Mouse (Mus musculus) intestine, postnatal 0 days (tissue): Measurements from ENCODE around the gene Lrrc74a. TPM values are rescaled to one million over a fixed set of nuclear protein-coding genes. Genes with fewer than 3 reads are reported as not detected.

Source experiments
- ATAC-seq: fragments of 200-750 bp; cut with Nextera tagmentation; 2 replicates; pipeline ENCODE4 v1.8.0; 2017; ENCODE audit warnings: mild to moderate bottlenecking, moderate TSS enrichment, moderate library complexity
- H3K27ac ChIP-seq: fragments of 300-500 bp; sonication (generic); 2 replicates; pipeline ENCODE4 v1.5.1; 2014; ENCODE audit warnings: mild to moderate bottlenecking, low read depth, low read length, moderate library complexity
- H3K27me3 ChIP-seq: fragments of 300-500 bp; sonication (generic); replicated peaks from 2 replicates; pipeline ENCODE4 v1.6.1; 2014; ENCODE audit warnings: low read length, mixed read lengths; ENCODE audit not compliant: control insufficient read depth, insufficient read depth
- H3K36me3 ChIP-seq: fragments of 300-500 bp; sonication (generic); 2 replicates; pipeline ENCODE4 v1.6.1; 2014; ENCODE audit warnings: mild to moderate bottlenecking, moderate library complexity; ENCODE audit not compliant: control insufficient read depth, insufficient read depth
- H3K4me1 ChIP-seq: fragments of 300-500 bp; sonication (generic); replicated peaks from 2 replicates; pipeline ENCODE4 v1.6.1; 2014; ENCODE audit warnings: antibody characterized with exemption, low read length, mixed read lengths; ENCODE audit not compliant: control insufficient read depth, insufficient read depth
- H3K4me2 ChIP-seq: fragments of 300-500 bp; sonication (generic); replicated peaks from 2 replicates; pipeline ENCODE4 v1.6.1; 2014; ENCODE audit warnings: low read depth, mild to moderate bottlenecking, moderate library complexity
- H3K4me3 ChIP-seq: fragments of 300-500 bp; sonication (generic); 2 replicates; pipeline ENCODE4 v1.5.1; 2014; ENCODE audit warnings: low read depth, low read length
- H3K9ac ChIP-seq: fragments of 300-500 bp; sonication (generic); 2 replicates; pipeline ENCODE4 v1.6.1; 2014; ENCODE audit warnings: mild to moderate bottlenecking, low read depth, low read length
- H3K9me3 ChIP-seq: fragments of 300-500 bp; sonication (generic); 2 replicates; pipeline ENCODE4 v1.6.1; 2016; ENCODE audit warnings: mixed run types; ENCODE audit not compliant: control insufficient read depth
- CTCF ChIP-seq: sonication (generic); IDR thresholded peaks from 2 replicates; pipeline ENCODE4 v1.5.1; 2016; ENCODE audit warnings: low read depth, mild to moderate bottlenecking, control low read depth, antibody characterized with exemption, moderate library complexity
- WGBS: fragments of 180-500 bp; shearing (Covaris S2); extraction: QIAGEN DNeasy Blood & Tissue Kit; methylation state at CpG from one replicate; pipeline ENCODE4 v1.1.7; 2014; 5-methylcytosine and 5-hydroxymethylcytosine counted together
- polyA plus RNA-seq: library from polyadenylated mRNA; unstranded; fragments of >200 nt; fragmentation: Nextera tagmentation; extraction: Ambion mirVana; gene quantifications from 2 replicates; pipeline ENCODE4 v1.2.1, GENCODE M21; 2015

The Lrrc74a gene
- polyA plus RNA-seq, 1 experiment from 2014 or later, result not detected

DNA sequence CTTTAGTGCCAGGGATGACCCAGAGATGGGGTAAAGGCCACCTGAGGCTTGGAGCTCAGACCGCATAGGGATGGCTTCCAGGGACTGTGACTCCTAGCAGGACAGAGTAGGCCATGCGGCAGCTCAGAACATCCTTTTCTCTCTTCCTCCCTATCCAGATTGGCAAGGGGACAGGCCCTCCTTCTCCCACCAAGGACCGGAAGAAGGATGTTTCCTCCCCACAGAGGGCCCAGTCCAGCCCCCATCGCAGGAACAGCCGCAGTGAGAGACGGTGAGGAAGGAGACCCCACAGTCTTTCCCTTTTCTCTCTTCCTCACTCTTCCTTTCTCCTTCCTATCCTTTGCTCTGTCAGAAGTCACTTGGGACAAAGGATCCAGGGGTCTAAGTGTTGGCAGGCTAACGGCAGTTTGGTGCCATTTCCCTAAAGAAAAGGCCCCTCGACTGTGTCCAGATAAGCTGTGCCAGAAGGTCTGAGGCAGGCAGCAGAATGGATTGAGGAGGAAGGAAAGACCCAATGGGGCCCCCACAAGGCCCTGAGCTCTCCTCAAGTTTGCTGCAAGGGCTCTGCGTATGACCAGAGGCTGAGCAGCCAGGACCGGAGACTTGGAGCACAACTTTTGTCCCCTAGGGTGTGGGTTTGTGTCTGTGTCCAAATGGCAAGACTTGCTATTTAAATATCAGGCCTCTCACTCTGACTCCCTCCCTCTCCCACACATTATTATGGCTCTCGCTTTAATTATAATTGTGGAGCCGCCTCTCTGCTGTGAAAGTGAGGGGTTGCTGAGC, 43.3 kb upstream of the Lrrc74a start:
- Histone ChIP-seq H3K9me3 (no peaks in the 10 kb centered on the region), H3K9ac (no peak overlapping the region), H3K27me3 (no peaks in the 10 kb centered on the region), H3K4me1 (no peaks in the 10 kb centered on the region), H3K27ac (no peak overlapping the region), H3K4me2 (no peak overlapping the region), H3K4me3 (no peak overlapping the region), H3K36me3 (no peaks in the 10 kb centered on the region)
- TF ChIP-seq CTCF, result no peak
- 84% methylated on average over 12 of the region's 12 CpGs for WGBS
- ATAC-seq, result no peak

DNA sequence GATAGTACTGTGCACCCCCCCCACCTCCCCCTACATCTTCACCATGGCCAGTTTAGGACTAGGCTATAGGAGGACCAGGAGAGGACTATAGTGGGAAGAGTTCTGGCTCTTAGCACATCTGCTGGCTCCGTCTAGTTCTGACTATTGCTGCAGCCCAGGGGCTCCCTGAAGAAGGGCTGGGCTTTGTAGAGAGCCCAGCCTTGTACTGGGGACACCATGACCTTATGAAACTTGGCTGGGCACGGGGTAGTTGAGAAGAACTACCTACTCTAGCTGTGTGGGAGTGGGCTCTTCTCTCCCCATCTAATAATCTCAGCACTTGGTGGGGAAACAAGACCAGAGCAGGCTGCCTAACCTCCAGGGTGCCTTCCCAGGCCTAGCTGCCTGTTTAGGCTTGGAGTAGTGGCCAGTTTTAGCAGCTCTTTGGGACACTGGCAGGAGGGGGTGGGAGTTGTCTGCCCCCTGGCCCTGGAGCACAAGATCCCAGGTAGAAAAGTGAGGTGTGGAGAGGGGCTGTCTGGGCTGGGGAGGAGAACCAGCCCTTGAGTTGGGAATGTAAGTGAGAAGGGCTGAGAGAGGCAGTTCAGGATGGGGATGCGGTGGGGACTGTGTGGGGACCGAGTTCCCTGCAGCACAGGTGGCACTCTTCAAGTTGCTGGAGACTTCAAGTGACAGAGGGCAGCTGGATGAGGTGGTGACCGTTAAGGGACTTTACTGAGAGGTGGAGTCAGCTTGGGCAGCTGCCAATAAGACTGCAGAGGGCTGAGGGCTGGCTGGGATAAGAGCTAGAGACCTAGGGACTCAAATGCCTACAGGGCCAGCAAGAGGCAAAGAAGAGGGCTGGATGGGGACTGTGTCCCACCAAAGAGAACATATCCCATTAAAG, 41.5 kb upstream of the Lrrc74a start:
- no peak for TF ChIP-seq CTCF
- no peaks in the 10 kb centered on the region for H3K36me3 ChIP-seq
- ATAC-seq, result no peak
- no peaks in the 10 kb centered on the region for H3K4me1 ChIP-seq
- H3K4me3 ChIP-seq, result no peak overlapping the region
- no peak overlapping the region for H3K9ac ChIP-seq
- no peaks in the 10 kb centered on the region for H3K27me3 ChIP-seq
- no peaks in the 10 kb centered on the region for H3K9me3 ChIP-seq
- no peak overlapping the region for H3K4me2 ChIP-seq
- H3K27ac ChIP-seq, result no peak overlapping the region
- 58% methylated on average over 5 of the region's 5 CpGs for WGBS

DNA sequence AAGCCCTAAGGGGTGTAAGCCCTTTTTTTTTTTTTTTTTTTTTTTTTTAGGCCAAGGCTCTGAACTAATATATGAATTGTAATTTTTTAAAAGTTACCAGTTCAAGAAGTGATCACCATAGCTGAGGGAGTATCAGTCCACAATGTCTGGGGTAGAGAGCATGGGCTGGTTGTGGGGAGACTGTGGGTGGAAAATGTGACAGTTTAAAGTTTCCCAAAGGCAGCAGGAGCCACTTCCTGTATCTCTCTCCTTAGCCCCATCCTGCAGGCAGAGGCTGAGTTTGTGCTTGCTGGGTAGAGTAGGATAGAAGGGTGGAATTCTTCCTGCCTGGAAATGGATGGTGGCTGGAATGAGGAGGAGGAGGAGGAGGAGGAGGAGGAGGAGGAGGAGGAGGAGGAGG, 40.8 kb upstream of the Lrrc74a start:
- no peak for ATAC-seq
- Histone ChIP-seq H3K27ac (no peak overlapping the region), H3K4me3 (no peak overlapping the region), H3K9ac (no peak overlapping the region), H3K4me2 (no peak overlapping the region), H3K27me3 (no peaks in the 10 kb centered on the region), H3K9me3 (no peaks in the 10 kb centered on the region), H3K4me1 (no peaks in the 10 kb centered on the region), H3K36me3 (no peaks in the 10 kb centered on the region)
- TF ChIP-seq CTCF, result no peak

DNA sequence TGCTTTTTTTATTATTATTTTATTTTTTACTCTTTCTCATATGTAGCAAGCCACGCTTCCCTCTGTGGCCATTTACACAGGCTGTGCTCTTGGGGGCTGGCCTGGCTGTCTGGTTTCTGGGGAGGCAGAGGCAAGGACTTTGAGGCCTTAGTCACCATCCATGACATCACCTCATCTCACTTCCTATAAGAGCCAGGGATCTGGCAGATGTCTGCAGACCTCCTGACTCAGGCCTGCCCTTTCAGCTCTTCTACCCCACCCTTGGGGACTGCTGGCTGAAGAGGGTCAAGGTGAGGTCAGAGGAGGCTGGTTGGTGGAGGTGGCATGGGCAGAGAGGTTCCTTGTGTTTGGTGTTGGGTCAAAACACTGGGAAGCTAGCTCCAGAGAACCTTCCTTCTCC, 39.7 kb upstream of the Lrrc74a start:
- ATAC-seq, result no peak
- H3K27ac ChIP-seq, result no peak overlapping the region
- H3K4me3 ChIP-seq, result no peak overlapping the region
- no peaks in the 10 kb centered on the region for H3K27me3 ChIP-seq
- no peaks in the 10 kb centered on the region for H3K4me1 ChIP-seq
- no peaks in the 10 kb centered on the region for H3K9me3 ChIP-seq
- no peak for TF ChIP-seq CTCF
- H3K36me3 ChIP-seq, result no peaks in the 10 kb centered on the region
- H3K4me2 ChIP-seq, result no peak overlapping the region
- 73% methylated on average over 1 of the region's 1 CpGs for WGBS
- no peak overlapping the region for H3K9ac ChIP-seq

DNA sequence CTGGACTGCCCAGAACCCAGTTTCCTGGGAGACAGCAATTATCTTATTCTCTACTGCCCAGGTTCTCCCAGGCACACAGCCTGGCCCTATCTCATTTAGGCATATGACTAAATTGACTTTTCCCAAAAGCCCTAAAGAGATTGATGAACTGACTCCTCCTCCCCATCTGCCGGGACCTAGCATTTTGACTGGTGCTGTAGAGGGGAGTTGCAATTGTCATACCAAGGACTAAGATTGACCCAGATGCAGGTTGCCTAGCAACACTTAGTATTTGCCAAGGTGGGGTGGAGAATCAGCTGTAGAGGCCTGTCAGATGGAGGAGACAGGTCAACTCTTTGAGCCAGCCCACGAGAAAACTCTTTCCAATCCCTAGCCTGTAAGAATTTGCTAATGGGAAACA, 36.2 kb upstream of the Lrrc74a start:
- H3K27ac ChIP-seq, result no peak overlapping the region
- H3K4me1 ChIP-seq, result no peaks in the 10 kb centered on the region
- no peak overlapping the region for H3K9ac ChIP-seq
- H3K27me3 ChIP-seq, result no peaks in the 10 kb centered on the region
- no peak for ATAC-seq
- no peak for TF ChIP-seq CTCF
- WGBS, result 62% methylated on average over 2 of the region's 2 CpGs
- H3K4me2 ChIP-seq, result no peak overlapping the region
- H3K4me3 ChIP-seq, result no peak overlapping the region
- no peaks in the 10 kb centered on the region for H3K9me3 ChIP-seq
- no peaks in the 10 kb centered on the region for H3K36me3 ChIP-seq

DNA sequence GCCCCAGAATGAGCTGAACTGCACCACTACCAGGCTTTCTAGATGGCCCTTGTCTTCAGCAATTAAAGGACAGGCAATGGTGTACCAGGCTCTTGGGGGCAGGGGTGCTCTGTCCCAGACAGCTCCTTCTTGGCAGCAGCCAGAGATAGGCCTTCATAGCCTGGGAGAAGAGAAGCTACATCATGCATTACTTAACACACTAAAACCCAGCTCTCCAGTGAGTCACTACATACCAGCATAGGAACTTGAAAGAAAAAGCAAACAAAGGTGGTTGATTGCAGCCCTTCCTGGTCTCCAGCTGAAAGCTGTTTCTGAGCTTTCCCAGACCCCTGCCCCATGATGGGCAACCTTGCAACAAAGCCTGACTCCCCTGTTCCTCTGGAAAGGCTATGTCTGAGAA, 35.6 kb upstream of the Lrrc74a start:
- no peaks in the 10 kb centered on the region for H3K9me3 ChIP-seq
- no peak overlapping the region for H3K27ac ChIP-seq
- no peak overlapping the region for H3K4me2 ChIP-seq
- no peak for ATAC-seq
- H3K9ac ChIP-seq, result no peak overlapping the region
- no peaks in the 10 kb centered on the region for H3K27me3 ChIP-seq
- no peaks in the 10 kb centered on the region for H3K4me1 ChIP-seq
- H3K4me3 ChIP-seq, result no peak overlapping the region
- TF ChIP-seq CTCF, result no peak
- H3K36me3 ChIP-seq, result no peaks in the 10 kb centered on the region
